Mouse (Mus musculus) neural tube, embryonic 10.5 days (tissue): ENCODE results near the gene Mettl24.
"Not testable (repeated sequence)": the region's sequence is repeated elsewhere in the genome, so short reads cannot be mapped to it uniquely, and the experiment has no call there.

Source experiments
- DNase-seq: peaks from one replicate; pipeline ENCODE4 v3.0.0-alpha.2; 2017; ENCODE audit warnings: low spot score; ENCODE audit errors: extremely low spot score

The Mettl24 gene

DNA sequence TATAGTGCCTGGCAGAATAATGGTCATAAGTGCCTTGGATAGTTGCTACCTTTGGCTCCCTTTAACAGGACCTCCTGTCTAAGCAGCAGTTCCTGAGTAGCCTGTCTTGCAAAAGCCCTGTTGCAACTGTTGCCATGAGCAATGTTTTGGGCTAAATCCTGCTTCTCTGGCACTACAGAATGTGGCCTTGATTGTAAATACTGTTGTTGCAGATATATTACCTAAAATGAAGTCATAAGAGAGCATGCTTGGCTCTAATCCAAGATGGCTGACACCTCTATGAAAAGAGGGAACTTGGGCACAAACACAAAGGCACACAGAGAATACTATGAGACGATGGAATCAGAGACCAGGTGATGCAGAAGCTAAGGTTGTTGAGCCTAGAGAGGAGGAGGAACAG is 122.1 kb downstream of the Mettl24 start:
- DNase-seq = no peak

DNA sequence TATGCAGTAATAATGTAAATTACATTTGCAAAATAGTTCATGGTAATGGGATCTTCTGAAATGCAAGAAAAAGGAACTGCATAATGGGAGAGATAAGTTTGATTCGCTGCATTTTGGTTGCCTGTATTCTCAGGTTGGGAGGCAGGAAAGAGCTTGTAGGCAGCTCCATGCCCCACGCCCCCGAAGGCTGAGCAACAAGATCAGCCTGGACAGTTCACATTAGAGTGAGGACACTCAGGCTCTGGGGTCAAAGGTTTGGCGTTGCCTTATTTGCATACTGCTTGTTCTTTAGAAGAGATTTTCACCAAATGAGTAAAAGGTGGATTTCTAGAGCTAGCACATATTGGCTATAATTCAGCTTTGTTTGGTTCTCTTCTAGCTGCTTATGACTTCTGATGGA is 123.1 kb downstream of the Mettl24 start:
- DNase-seq = no peak

DNA sequence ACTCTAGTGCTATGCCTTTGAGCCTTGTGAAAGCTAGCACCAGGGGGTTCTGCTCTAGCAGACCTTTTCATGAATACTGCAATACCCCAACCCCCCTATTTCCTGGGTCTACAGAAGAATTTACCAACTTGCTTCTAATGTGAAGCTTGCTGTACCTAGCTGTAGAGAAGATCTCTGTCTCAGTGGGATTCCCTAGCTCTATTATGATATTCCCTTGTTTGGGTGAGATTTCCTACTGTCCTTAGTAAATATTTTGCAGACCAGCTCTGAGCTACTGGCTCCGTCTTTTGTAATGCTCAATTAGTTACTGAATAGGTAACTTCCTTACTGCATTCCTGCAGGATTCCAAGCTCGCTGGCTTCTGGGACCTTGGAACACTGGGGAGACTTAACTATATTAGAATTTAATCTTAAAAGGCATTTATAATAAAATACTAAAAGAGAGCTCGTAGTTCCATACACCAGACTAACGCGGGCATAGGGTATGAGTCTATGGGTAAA is 126.4 kb downstream of the Mettl24 start:
- DNase-seq = not testable (repeated sequence)

DNA sequence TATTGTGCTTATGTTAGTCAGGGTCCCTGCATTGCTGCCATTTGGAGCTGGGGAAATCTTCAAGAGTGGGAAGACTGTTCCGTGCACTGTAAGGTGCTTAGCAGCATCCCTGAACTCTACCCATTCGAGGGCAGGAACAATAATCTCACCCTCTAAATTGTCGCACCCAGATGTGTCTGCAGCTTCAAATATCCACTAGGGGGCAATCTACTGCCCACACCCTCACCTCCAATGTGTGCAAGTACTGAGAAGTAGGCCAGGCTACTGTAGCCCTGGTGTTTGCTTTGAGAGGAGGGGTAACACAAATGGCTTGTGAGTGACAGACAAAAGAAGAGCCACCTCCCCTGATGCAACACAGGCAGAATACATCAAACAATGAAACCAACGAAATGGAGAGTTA is 130.5 kb downstream of the Mettl24 start:
- DNase-seq = no peak

DNA sequence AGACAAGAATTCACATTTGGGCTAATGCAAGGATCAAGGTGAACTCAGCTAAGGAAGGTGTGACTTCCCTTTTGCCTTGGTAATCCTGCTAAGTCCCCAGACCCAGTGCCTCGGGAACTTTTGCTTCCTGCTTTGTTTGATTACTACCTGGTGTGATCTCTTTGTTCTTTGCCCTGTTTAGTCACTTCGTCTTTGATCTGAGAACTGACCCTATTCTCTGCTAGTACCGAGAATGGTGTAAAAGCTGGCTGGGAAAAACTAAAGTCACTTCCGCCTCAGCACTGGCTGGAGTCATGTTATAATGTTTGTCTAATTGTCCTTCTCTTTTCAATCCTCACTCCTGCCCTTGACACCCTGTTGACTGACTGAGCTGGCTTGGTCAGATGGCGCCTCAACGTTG is 133.4 kb downstream of the Mettl24 start:
- no peak for DNase-seq

DNA sequence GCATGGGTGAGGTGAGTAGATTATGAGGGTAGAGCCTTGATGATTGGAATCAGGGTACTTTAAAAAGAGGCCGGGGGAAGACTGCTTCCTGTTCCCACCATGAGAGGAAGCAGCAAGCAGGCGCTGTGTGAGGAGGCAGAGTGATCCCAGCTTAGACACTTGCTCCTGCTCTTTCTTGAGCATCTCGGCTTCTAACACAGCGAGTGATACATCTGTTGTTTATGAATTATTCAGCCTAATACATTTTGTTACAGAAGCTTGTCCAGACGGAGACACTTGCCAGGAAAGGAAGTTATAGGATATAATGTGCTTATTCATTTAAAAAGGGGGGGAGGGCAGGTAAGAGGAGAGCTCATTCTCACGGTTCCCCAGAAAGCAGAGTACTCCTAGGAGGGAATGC is 142.9 kb downstream of the Mettl24 start:
- DNase-seq = no peak

DNA sequence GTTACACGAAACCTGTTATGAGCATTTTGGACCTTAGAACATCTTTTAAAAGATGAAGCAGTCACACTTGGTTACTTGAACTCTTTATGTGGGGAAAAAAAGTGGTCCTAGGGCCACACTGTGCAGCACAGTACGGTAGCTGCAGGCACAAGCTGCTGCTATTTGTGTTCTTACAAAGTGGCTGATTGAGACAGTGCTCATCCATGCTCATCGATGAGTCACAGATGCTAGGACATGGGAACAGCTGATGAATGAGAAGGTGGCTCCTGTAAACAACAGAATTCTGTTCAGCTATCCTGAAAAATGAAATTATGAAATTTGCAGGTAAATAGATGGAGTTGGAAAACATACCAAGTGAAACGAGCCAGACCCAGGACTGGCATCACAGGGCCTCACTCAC is 144.6 kb downstream of the Mettl24 start:
- no peak for DNase-seq

DNA sequence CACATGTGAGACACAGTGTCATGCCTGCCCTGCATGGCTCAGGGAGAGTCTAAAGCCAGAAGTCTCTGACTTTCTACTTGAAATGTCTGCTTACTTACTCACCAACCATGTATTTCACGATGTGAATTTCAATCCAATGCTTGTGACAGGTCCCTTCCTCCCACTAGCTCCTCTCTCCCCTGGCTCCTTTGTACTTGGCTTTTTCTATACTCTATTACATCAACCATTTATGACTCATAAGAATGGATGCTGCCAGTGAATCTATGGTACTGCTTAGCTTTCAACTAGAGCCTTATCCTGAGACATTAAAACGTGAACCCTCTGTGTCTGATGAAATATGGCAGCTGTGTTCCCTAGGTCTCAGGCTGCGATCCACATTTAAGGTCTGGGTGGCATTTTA is 147.2 kb downstream of the Mettl24 start:
- DNase-seq = no peak

DNA sequence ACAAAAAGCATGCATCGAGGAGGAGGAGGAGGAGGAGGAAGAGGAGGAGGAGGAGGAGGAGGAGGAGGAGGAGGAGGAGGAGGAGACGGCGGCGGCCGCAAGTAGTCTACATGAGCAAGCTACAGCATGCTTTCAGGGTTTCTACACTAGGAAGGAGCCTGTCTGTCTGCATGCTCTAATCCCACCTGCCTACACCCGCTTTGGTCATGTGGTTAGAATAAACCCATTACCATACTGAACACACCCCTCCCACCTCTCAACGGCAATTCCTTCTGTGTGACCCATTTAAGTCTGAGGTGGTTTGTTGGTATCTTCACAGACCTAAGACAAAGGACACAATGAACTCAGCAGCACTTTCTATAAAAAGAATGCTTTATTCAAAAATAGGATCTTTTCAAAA is 148.2 kb downstream of the Mettl24 start:
- no peak for DNase-seq

DNA sequence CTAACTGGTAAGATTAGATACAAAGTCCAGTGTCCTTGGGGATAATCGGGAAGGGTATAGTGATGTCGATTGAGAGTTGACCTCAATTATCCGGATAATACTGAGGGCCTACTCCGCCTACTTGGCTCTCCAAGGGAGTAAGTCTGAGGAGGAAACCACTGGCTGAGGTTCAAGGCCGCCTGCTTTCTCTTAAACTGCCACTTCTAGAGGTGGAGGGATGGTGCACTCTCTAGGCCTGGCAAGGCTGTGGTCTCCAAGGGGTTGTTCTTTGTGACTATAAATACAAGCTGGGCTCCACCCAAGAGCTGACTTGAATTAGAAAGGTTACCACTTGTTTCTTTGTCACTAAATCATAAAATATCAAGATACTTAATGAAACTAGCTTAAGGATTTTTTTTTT is 157.0 kb downstream of the Mettl24 start:
- DNase-seq = no peak

DNA sequence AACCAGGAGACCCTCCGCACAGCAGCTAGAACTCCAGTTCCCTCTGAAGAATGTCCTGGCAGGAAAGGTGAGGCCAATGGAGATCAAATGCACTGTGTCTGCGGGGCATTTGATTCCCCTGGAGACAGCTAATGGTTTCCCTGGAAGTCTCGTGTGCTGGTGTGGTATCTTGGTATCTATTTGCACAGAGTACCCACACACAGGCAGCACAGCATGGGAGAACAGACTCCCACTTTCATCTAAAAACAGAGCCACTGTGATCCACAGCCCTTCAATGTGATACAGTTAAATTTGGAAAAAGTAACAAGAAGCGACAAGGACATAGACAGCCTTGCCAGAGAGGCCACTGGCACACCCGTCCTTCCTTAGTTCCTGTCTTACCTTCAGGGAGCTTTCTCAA is 160.8 kb downstream of the Mettl24 start:
- no peak for DNase-seq

DNA sequence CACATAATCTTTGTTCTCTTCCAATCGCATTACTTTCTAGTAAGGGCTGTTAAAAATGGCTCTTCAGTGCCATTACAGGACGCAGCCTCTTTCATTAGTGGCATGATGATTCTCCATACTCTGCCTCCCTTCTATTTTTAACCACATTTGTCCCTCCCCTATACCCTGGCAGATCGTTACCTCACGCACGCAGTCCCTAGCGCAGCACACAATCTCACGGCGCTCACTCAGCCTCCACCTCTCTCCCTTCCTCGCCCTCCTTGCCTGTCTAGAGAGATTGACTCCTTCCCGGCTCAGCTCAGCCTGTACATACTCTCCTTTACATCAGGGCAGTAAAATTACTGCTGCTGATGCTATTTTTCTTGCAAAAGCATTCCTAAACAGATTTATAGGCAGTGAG is 161.5 kb downstream of the Mettl24 start:
- DNase-seq = no peak

DNA sequence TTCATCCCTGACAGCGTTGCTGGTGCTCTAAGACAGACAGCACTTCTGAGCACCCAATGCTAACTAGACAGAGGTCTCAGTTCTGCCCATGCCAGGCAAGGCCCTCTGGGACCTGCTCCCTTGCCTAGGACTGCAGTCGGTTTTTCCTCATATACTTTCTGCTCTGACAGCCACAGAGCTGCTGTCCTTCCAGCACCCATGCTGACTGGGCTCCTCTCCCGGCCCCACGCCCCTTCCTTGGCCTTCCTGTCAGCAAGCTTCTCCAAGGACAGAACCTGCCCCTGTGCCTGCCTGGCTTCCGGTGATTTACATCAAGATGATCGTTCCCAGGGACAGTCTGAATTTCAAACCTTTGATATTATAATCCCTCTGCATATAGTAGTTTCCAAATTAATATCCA is 162.5 kb downstream of the Mettl24 start:
- no peak for DNase-seq

DNA sequence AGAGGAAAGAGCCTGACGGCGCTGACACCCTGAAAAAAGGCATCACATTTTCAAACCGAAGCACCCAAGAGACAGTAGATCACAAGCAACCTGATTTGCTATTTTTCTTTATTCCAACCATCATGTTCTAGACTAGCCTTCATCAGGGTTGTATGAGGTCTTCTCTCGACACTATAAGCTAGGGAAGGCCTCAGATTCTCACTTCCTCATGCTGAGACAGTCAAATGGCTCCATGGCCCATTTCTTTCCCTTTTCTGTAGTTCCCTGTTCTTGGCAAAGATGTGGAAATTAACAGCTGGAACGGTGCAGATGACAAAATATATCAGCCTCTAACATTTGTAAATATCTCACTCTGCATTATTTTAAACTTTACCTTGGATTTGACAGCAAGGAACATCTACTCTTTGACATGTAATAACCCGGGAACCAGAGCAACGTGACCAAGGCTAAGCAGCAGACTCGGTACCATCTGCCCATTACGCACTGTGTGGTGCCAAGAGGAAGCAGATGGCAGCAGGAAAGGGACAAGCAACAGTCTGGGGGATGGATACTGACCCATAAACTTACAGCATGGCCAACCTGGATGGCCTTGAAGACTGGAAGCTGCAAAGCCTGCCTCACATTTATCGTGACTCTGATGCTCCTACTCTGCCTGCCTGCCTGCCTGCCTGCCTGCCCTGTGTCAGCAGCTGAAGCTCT is 164.2 kb downstream of the Mettl24 start:
- DNase-seq = no peak

DNA sequence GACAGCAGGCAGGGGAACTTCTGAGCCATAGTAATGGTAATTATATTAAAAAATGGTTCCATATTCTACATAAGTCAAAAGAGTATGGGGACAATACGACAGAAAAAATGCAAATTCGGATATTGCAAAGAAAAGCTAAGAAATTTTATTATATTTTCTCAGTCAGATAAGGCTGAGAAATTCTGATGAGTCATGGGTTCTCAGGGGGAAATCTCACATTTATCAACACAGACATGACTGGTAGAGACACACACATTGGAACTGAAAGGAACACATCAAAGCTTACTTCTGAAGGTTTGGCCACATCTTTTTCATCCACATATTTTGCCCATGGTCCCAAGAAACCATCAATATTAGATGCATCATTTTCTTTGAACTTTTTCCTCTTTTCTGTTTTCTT is 167.6 kb downstream of the Mettl24 start:
- no peak for DNase-seq

DNA sequence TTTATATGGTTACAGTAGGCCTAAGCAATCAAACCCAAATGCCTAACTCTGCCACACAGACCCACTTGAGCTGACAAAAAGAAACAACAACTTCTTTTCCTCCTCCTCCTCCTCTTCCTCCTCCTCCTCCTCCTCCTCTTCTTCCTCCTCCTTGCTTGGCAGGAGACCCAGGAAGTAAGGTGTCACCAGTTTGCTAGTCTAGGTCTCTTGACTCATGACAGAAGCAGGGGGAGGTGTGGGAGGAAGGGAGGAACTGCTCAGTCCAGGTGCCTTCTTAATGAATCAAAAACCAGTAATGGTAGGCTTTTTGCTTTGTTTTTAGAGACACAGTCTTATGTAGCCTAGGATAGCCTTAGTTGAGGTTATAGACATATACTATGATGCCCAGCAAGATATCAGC is 168.1 kb downstream of the Mettl24 start:
- no peak for DNase-seq

DNA sequence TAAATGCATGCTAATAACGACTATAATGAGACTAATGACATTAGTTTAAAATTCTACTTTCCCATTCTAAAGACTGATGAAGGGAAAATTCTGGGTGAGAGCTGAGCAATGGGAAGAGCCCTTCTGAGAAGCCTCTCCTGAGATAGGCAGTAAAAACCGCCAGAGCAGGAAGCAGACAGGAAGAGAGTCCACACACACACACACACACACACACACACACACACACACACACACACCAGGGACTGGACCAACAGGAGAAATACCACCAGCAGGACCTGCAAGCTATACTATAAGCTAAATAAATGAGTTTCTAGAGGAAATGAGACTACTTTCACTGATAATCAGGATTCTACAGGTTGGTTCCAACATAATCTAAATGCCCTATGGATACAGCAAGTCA is 172.5 kb downstream of the Mettl24 start:
- DNase-seq = no peak

DNA sequence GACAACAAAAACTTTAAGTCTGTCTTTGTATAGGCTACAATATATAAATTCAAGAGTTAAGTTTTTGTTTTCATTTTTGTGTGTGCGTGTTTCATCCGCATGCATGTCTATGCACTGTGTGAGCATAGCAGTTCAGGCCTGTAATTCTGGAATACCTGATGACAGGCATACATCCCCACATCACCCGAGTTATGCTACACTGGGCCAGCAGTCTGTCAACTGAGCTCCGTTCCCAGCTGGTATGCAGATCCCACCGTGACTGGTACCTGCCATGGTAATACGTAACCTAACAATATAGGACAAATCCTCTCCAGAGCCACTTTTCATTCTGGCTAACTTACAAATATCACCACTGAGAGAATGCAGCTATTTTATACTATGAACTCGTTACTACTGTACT is 173.6 kb downstream of the Mettl24 start:
- DNase-seq = no peak

DNA sequence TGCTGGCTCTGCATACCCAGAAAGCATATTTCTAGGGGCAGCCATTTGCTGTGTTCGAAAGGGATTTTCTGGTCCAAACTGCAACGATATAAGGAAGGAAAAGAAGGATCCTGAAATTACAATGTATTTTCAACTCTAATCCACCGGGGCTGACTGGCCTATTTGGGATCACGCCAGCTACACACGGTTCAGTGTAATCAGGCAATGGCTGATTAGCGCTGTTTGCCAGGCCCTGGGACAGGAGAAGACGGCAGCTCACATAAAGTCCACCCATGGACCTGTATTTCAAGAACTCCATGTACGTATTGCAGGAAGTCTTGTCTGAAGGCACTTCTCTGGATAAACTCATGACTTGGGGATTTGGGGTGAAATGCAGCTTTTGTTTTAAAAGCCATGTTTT is 174.5 kb downstream of the Mettl24 start:
- no peak for DNase-seq
